Mouse (Mus musculus) liver, embryonic 11.5 days (tissue): ENCODE data around the gene Zfp62. TPM values are rescaled to one million over a fixed set of nuclear protein-coding genes. Genes with fewer than 3 reads are reported as not detected.

Experiments
- ATAC-seq: fragments of 200-750 bp; cut with Nextera tagmentation; replicated peaks from 2 replicates; pipeline ENCODE4 v1.8.0; 2017; ENCODE audit warnings: moderate number of reproducible peaks, mild to moderate bottlenecking, moderate TSS enrichment, moderate library complexity; ENCODE audit not compliant: low FRiP score
- DNase-seq: peaks from one replicate; pipeline ENCODE4 v3.0.0-alpha.2; 2017; ENCODE audit warnings: low spot score
- H3K27ac ChIP-seq: fragments of 300-500 bp; sonication (generic); 2 replicates; pipeline ENCODE4 v1.5.1; 2014; ENCODE audit warnings: mild to moderate bottlenecking, low read depth, low read length, control low read depth
- H3K27me3 ChIP-seq: fragments of 300-500 bp; sonication (generic); replicated peaks from 2 replicates; pipeline ENCODE4 v1.6.1; 2014; ENCODE audit warnings: low read length, mixed read lengths; ENCODE audit not compliant: control insufficient read depth, insufficient read depth
- H3K36me3 ChIP-seq: fragments of 300-500 bp; sonication (generic); 2 replicates; pipeline ENCODE4 v1.6.1; 2014; ENCODE audit warnings: mild to moderate bottlenecking, low read length, moderate library complexity, mixed read lengths; ENCODE audit not compliant: control insufficient read depth, insufficient read depth
- H3K4me1 ChIP-seq: fragments of 300-500 bp; sonication (generic); replicated peaks from 2 replicates; pipeline ENCODE4 v1.6.1; 2014; ENCODE audit warnings: low read length, mixed read lengths; ENCODE audit not compliant: control insufficient read depth, insufficient read depth
- H3K4me2 ChIP-seq: fragments of 300-500 bp; sonication (generic); 2 replicates; pipeline ENCODE4 v1.6.1; 2014; ENCODE audit warnings: mild to moderate bottlenecking, control low read depth, moderate library complexity
- H3K4me3 ChIP-seq: fragments of 300-500 bp; sonication (generic); 2 replicates; pipeline ENCODE4 v1.5.1; 2014; ENCODE audit warnings: low read depth, low read length, control low read depth
- H3K9ac ChIP-seq: fragments of 300-500 bp; sonication (generic); 2 replicates; pipeline ENCODE4 v1.6.1; 2014; ENCODE audit warnings: low read depth, low read length, control low read depth
- H3K9me3 ChIP-seq: fragments of 300-500 bp; sonication (generic); 2 replicates; pipeline ENCODE4 v1.6.1; 2016; ENCODE audit warnings: low read length, inconsistent platforms, mixed read lengths; ENCODE audit not compliant: control insufficient read depth
- WGBS: fragments of 180-500 bp; shearing (Covaris S2); extraction: QIAGEN DNeasy Blood & Tissue Kit; methylation state at CpG from one replicate; pipeline ENCODE4 v1.1.7; 2014; 5-methylcytosine and 5-hydroxymethylcytosine counted together
- polyA plus RNA-seq: library from polyadenylated mRNA; unstranded; fragments of >200 nt; fragmentation: Nextera tagmentation; extraction: Ambion mirVana; gene quantifications from 2 replicates; pipeline ENCODE4 v1.2.1, GENCODE M21; 2014

Gene Zfp62
- polyA plus RNA-seq, 1 experiment from 2014 or later, result 30.9 TPM

- ATAC-seq, result no peak
These were observed 1.0 kb upstream of the Zfp62 start for GRCm38 (mm10) chr11:49202071-49202470.

GRCm38 (mm10) chr11:49202523-49203061 is 500 bp upstream of the Zfp62 start:
- Histone ChIP-seq H3K27me3 (no peaks in the 10 kb centered on the region), H3K4me3 (peak overlapping the region; percentile 72), H3K36me3 (no peaks in the 10 kb centered on the region), H3K9me3 (peaks cover 3% of the 10 kb centered on the region; the same call in 1 of the 2 replicates), H3K4me1 (peaks cover 33% of the 10 kb centered on the region), H3K27ac (peak overlapping the region; percentile 98), H3K4me2 (peak overlapping the region; percentile 92), H3K9ac (peak overlapping the region; percentile 90)
- DNase-seq (peak; percentile 53), ATAC-seq (peak; percentile 45)
- 2% methylated on average over 10 of the region's 10 CpGs for WGBS

More at GRCm38 (mm10) chr11:49202071-49202470, 1.0 kb upstream of the Zfp62 start:
- H3K4me2 ChIP-seq, result peak overlapping the region; percentile 92
- H3K4me3 ChIP-seq, result peak overlapping the region; percentile 72
- H3K27me3 ChIP-seq, result no peaks in the 10 kb centered on the region
- peaks cover 29% of the 10 kb centered on the region for H3K4me1 ChIP-seq
- H3K9me3 ChIP-seq, result peaks cover 3% of the 10 kb centered on the region; the same call in 1 of the 2 replicates
- no peaks in the 10 kb centered on the region for H3K36me3 ChIP-seq
- whole genome bisulfite sequencing, result 43% methylated on average over 2 of the region's 2 CpGs
- peak overlapping the region; percentile 98 for H3K27ac ChIP-seq
- no peak for DNase-seq
- peak overlapping the region; percentile 90 for H3K9ac ChIP-seq

- DNase-seq (peak; percentile 72), ATAC-seq (peak; percentile 68)
- under 1% methylated on average over 24 of the region's 24 CpGs for WGBS
- H3K4me1 ChIP-seq, result peaks cover 36% of the 10 kb centered on the region
- no peaks in the 10 kb centered on the region for H3K27me3 ChIP-seq
- H3K36me3 ChIP-seq, result no peaks in the 10 kb centered on the region
- H3K9ac ChIP-seq, result peak overlapping the region; percentile 90
- peak overlapping the region; percentile 98 for H3K27ac ChIP-seq
- H3K4me3 ChIP-seq, result peak overlapping the region; percentile 72
- peak overlapping the region; percentile 92 for H3K4me2 ChIP-seq
- no peaks in the 10 kb centered on the region for H3K9me3 ChIP-seq
These were observed 842 bp downstream of the Zfp62 start for GRCm38 (mm10) chr11:49203771-49204497.

- 86% methylated on average over 6 of the region's 6 CpGs for WGBS
- H3K36me3 ChIP-seq, result no peaks in the 10 kb centered on the region
- no peaks in the 10 kb centered on the region for H3K9me3 ChIP-seq
- H3K4me2 ChIP-seq, result peak overlapping the region; percentile 92
- no peak overlapping the region for H3K9ac ChIP-seq
- DNase-seq (no peak), ATAC-seq (no peak)
- no peaks in the 10 kb centered on the region for H3K27me3 ChIP-seq
- H3K4me3 ChIP-seq, result peak overlapping the region; percentile 72; the same call in 1 of the 2 replicates
- H3K4me1 ChIP-seq, result peaks cover 39% of the 10 kb centered on the region
- no peak overlapping the region for H3K27ac ChIP-seq
These were observed 2.0 kb downstream of the Zfp62 start for GRCm38 (mm10) chr11:49205080-49205590.

- Histone ChIP-seq H3K4me2 (no peak overlapping the region), H3K36me3 (peaks cover 3% of the 10 kb centered on the region; the same call in 1 of the 2 replicates), H3K9ac (no peak overlapping the region), H3K9me3 (no peaks in the 10 kb centered on the region), H3K4me3 (no peak overlapping the region), H3K27ac (no peak overlapping the region), H3K27me3 (no peaks in the 10 kb centered on the region), H3K4me1 (peaks cover 32% of the 10 kb centered on the region)
- ATAC-seq, result peak; percentile 27; the same call in 1 of the 2 replicates
- WGBS, result 96% methylated on average over 1 of the region's 1 CpGs
- DNase-seq, result no peak
These were observed 4.4 kb downstream of the Zfp62 start for GRCm38 (mm10) chr11:49207495-49207894.

- no peak overlapping the region for H3K27ac ChIP-seq
These were observed 9.5 kb downstream of the Zfp62 start for GRCm38 (mm10) chr11:49212577-49212976.

GRCm38 (mm10) chr11:49213505-49213904 is 10.4 kb downstream of the Zfp62 start:
- DNase-seq (no peak), ATAC-seq (no peak)
- H3K4me2 ChIP-seq, result no peak overlapping the region

More at GRCm38 (mm10) chr11:49212577-49212976, 9.5 kb downstream of the Zfp62 start:
- DNase-seq, result no peak
- Histone ChIP-seq H3K9me3 (no peaks in the 10 kb centered on the region), H3K36me3 (peaks cover 33% of the 10 kb centered on the region), H3K27me3 (no peaks in the 10 kb centered on the region), H3K9ac (no peak overlapping the region), H3K4me3 (no peak overlapping the region), H3K4me2 (no peak overlapping the region), H3K4me1 (peaks cover 6% of the 10 kb centered on the region; the same call in 1 of the 2 replicates)
- ATAC-seq, result peak; percentile 88

GRCm38 (mm10) chr11:49219271-49219670 is 16.2 kb downstream of the Zfp62 start:
- Histone ChIP-seq H3K4me3 (no peak overlapping the region), H3K4me1 (no peaks in the 10 kb centered on the region), H3K27me3 (no peaks in the 10 kb centered on the region), H3K9ac (no peak overlapping the region), H3K9me3 (no peaks in the 10 kb centered on the region), H3K27ac (no peak overlapping the region), H3K36me3 (peaks cover 27% of the 10 kb centered on the region), H3K4me2 (no peak overlapping the region)
- DNase-seq (no peak), ATAC-seq (no peak)
- 90% methylated on average over 2 of the region's 2 CpGs for WGBS

More at GRCm38 (mm10) chr11:49213505-49213904, 10.4 kb downstream of the Zfp62 start:
- peaks cover 33% of the 10 kb centered on the region for H3K36me3 ChIP-seq
- H3K4me3 ChIP-seq, result no peak overlapping the region
- no peaks in the 10 kb centered on the region for H3K9me3 ChIP-seq
- 95% methylated on average over 1 of the region's 1 CpGs for WGBS
- no peak overlapping the region for H3K27ac ChIP-seq
- peaks cover 3% of the 10 kb centered on the region; the same call in 1 of the 2 replicates for H3K4me1 ChIP-seq
- no peak overlapping the region for H3K9ac ChIP-seq
- no peaks in the 10 kb centered on the region for H3K27me3 ChIP-seq
